Mouse (Mus musculus) cerebellum, adult 2 months (tissue): ENCODE measurements at regions not wholly inside any gene's neighbourhood (a gene's known extent, or its start where the extent isn't known, plus 50 kb on each side); places are given as distances from the start of the nearest gene placed in this dataset.

Experiments used
- CTCF ChIP-seq: fragments of 200-500 bp; IDR thresholded peaks from 2 replicates; pipeline ENCODE4 v1.5.1; 2011; ENCODE audit warnings: low read depth, mild to moderate bottlenecking, control low read depth, low read length, moderate library complexity, borderline replicate concordance; ENCODE audit not compliant: insufficient read depth
- POLR2A ChIP-seq: fragments of 200-500 bp; IDR thresholded peaks from 2 replicates; pipeline ENCODE4 v1.6.1; 2011; ENCODE audit warnings: low read length, control low read depth, borderline replicate concordance; ENCODE audit not compliant: insufficient read depth

- TF ChIP-seq CTCF (no peak), POLR2A (no peak)
Measured at GRCm38 (mm10) chr11:90978234-90978633, 290.1 kb upstream of the Tom1l1 start.
